Mouse (Mus musculus) small intestine, adult 2 months (tissue): Measurements from ENCODE around the gene Susd3. TPM values are rescaled to one million over a fixed set of nuclear protein-coding genes. Genes with fewer than 3 reads are reported as not detected.

Experiments
- H3K27ac ChIP-seq: fragments of 200-500 bp; 2 replicates; pipeline ENCODE4 v1.5.1; 2012; ENCODE audit warnings: low read depth, low read length, control low read depth, inconsistent platforms; ENCODE audit not compliant: insufficient read depth
- H3K27me3 ChIP-seq: fragments of 200-500 bp; 2 replicates; pipeline ENCODE4 v1.6.1; 2012; ENCODE audit warnings: mild to moderate bottlenecking, moderate library complexity, low read length, inconsistent platforms; ENCODE audit not compliant: control insufficient read depth, insufficient read depth
- H3K36me3 ChIP-seq: fragments of 200-500 bp; 2 replicates; pipeline ENCODE4 v1.6.1; 2012; ENCODE audit warnings: mild to moderate bottlenecking, low read length, control low read depth, inconsistent platforms; ENCODE audit not compliant: control insufficient read depth, insufficient read depth
- H3K4me1 ChIP-seq: fragments of 200-500 bp; 2 replicates; pipeline ENCODE4 v1.6.1; 2012; ENCODE audit warnings: low read length, inconsistent platforms, mixed read lengths; ENCODE audit not compliant: control insufficient read depth, insufficient read depth, insufficient read length
- H3K4me3 ChIP-seq: fragments of 200-500 bp; 2 replicates; pipeline ENCODE4 v1.5.1; 2012; ENCODE audit warnings: low read depth, mild to moderate bottlenecking, control low read depth, inconsistent platforms, low read length, moderate library complexity
- CTCF ChIP-seq: fragments of 200-500 bp; IDR thresholded peaks from 2 replicates; pipeline ENCODE4 v1.5.1; 2012; ENCODE audit warnings: low read depth, mild to moderate bottlenecking, control low read depth, inconsistent platforms, low read length, moderate library complexity, mixed read lengths; ENCODE audit not compliant: insufficient replicate concordance, insufficient read length; ENCODE audit errors: extremely low read depth
- POLR2A ChIP-seq: fragments of 200-500 bp; IDR thresholded peaks from 2 replicates; pipeline ENCODE4 v1.6.1; 2012; ENCODE audit warnings: low read depth, mild to moderate bottlenecking, control low read depth, inconsistent platforms, low read length, moderate library complexity
- WGBS: fragments of 180-500 bp; shearing (Covaris S2); methylation state at CpG from one replicate; pipeline ENCODE4 v1.1.7; 2018; 5-methylcytosine and 5-hydroxymethylcytosine counted together
- polyA plus RNA-seq: library from polyadenylated mRNA; depleted of rRNA; stranded (reverse); fragments of >200 nt; gene quantifications from 2 replicates; pipeline ENCODE4 v1.2.3, GENCODE M21; 2012

The Susd3 gene
- polyA plus RNA-seq, 1 experiment: 5.1 TPM

DNA sequence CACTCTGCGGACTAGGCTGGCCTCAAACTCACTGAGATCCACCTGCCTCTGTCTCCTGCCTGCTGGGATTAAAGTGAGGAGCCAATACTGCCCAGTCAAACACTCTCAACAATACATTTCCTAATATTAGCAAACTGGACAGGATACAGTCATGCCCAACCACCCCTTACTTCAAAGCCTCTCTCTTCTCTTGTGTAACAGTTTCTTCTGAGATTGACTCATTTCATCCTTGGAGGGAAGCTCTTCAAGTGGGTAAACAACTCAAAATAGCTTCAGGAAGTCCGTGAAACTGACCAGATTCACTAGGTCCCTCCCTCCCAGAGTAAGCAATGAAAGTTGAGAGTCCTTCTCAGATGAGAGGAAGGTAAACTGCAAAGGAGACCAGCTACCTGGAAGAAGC is 3.6 kb upstream of the Susd3 start:
- 51% methylated on average over 2 of the region's 2 CpGs for WGBS
- Histone ChIP-seq H3K27me3 (no peaks in the 10 kb centered on the region), H3K27ac (no peak overlapping the region), H3K4me3 (no peak overlapping the region), H3K36me3 (no peaks in the 10 kb centered on the region), H3K4me1 (peaks cover 12% of the 10 kb centered on the region)
- TF ChIP-seq POLR2A (no peak), CTCF (no peak)

DNA sequence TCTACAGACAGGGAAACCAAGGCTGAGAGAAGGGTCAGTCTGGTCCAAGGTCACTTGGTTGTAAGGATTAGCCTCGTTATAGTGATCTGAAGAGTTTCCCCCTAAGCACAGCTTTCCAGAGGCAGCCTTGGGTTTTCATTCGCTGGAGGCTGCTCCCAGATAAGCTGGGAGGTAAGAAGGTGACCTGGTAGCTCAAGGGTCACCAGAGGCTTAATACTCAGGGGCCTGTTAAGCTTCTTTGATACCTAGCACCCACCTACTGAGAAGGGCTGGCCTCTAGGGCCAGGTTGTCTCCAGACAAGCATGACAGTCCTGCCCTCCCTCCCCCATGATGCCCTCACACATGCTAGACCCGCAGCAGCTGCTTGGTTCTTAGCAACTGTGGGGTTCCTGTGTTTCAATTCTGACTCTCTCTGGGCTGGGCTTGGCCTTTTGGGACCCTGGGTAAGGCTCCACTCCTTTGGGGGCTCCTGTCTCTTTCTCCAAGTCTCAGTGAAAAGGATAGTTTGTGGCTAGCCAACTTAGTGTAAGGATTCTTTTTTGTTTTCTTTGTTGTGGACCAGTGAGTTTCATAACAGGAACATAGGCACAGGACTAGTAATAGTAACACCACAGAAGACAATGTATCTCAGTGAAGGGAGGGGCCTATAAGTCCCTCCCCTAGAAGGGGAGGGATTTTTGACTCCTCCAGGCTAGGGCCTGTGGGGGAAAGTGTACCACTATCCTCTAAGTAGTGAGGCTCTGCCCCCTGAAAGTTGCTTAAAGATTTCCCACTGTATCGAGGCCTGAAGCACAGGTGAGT is 2.4 kb upstream of the Susd3 start:
- Histone ChIP-seq H3K36me3 (no peaks in the 10 kb centered on the region), H3K27ac (no peak overlapping the region), H3K4me1 (peaks cover 12% of the 10 kb centered on the region), H3K27me3 (no peaks in the 10 kb centered on the region), H3K4me3 (no peak overlapping the region)
- WGBS: 71% methylated on average over 4 of the region's 4 CpGs
- TF ChIP-seq CTCF (no peak), POLR2A (no peak)

DNA sequence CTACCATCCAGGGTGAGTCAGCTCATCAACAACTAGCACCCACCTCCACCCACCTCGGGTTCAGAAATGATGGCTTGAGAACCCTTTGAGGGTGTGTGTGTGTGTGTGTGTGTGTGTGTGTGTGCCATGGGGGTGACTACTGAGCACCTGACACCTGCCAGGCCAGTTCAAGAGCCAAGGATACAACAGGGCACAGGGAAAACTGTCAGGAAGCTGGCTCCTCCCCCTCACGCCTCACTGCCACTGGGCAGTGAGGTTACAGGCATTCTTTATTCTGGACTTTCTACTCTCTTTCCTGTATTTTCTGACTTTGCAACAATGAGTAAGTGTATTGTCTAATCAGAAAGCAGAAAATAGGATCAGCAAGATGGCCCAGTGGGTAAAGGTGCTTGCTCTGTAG is 1.1 kb upstream of the Susd3 start:
- Histone ChIP-seq H3K4me3 (no peak overlapping the region), H3K27ac (no peak overlapping the region)
- 55% methylated on average over 2 of the region's 2 CpGs for WGBS

DNA sequence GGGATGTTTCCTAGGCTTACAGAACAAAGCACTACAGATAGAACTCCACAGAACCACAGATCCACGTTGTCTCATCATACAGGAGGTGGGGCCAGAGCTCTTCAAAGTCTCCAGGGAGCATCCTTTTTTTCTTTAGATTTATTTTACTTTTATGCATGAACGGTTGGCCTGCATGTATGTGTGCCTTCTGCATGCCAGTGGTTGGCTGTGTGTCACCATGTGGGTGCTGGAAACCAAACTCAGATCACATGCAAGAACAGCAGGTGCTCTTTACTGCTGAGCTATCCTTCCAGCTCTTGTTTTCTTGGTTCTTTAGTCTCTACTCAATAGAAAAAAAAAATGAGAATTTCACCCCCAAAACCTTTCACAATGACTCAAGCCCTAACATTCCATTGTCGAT is 417 bp upstream of the Susd3 start:
- Histone ChIP-seq H3K36me3 (no peaks in the 10 kb centered on the region), H3K4me1 (peaks cover 12% of the 10 kb centered on the region), H3K4me3 (no peak overlapping the region), H3K27ac (no peak overlapping the region), H3K27me3 (no peaks in the 10 kb centered on the region)
- WGBS: 43% methylated on average over 3 of the region's 3 CpGs
- TF ChIP-seq CTCF: no peak
- no peak for TF ChIP-seq POLR2A

More for the DNA sequence above, 1.1 kb upstream of the Susd3 start:
- H3K36me3 ChIP-seq: no peaks in the 10 kb centered on the region
- H3K4me1 ChIP-seq: peaks cover 12% of the 10 kb centered on the region
- H3K27me3 ChIP-seq: no peaks in the 10 kb centered on the region
- TF ChIP-seq CTCF: no peak
- TF ChIP-seq POLR2A: no peak

DNA sequence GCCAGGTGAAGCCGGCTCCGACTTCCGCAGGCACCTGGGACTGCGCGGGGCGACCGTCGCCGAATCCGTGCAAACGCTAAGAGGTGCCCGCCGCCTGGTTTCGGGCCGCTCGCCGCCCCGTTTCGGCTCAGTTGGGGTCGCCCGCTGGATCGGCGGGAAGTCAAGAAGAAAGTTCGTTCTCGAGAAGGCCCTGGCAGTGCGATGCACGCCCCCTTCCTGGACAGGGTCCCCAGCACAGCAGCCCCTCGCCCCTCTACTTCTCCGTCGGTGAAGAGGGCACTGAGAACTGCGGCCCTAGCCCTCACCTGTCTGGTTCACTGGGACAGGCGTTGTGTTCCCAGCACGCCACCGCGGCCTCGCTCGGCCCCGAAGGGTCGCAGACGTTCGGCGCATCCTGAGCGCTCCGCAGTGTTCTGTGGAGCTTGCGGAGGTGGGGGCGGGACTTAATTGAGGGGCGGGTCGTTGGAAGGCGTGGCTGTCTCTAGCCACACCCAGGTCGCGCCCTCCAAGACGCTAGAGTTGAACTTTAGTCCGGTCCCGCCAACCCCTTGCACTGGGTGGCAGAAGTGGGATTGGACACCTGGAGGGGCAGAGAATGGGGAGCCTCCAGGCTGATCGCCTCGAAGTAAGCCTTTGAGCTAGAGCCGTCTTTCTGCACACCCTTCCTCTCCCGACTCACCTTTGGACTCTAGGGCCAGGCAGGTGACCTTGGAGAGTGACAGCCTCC is 603 bp downstream of the Susd3 start:
- Histone ChIP-seq H3K4me1 (peaks cover 12% of the 10 kb centered on the region), H3K4me3 (peak overlapping the region; percentile 68), H3K36me3 (no peaks in the 10 kb centered on the region), H3K27me3 (no peaks in the 10 kb centered on the region), H3K27ac (no peak overlapping the region)
- TF ChIP-seq POLR2A (peak; percentile 35; the same call in 1 of the 2 replicates), CTCF (no peak)
- 2% methylated on average over 58 of the region's 58 CpGs for WGBS

DNA sequence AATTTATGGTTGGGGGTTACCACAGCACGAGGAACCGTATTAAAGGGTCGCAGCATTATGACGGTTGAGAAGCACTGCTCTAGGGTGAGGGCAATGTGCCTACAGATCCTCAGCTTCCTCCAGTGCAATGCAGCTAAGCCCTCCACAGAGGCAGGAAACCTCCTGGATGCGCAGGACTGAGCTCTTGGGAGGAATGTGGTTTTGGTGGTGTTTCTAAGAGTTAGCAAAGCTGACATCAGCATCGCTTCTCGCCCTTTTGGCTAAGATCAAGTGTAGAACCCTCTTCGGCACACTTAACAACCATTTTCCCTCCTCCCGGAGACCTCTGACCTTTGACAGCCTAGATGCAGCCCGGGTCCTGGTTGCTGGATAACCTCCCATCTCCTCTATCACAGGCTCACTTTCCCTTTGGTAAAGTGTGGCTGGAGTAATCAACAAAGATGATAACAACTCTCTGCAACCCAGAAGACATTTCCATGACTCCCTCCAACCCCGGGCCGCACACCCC is 1.2 kb downstream of the Susd3 start:
- Histone ChIP-seq H3K27ac (no peak overlapping the region), H3K4me1 (peaks cover 12% of the 10 kb centered on the region), H3K27me3 (no peaks in the 10 kb centered on the region), H3K36me3 (no peaks in the 10 kb centered on the region), H3K4me3 (peak overlapping the region; percentile 68)
- WGBS: 48% methylated on average over 12 of the region's 12 CpGs
- TF ChIP-seq POLR2A: no peak
- no peak for TF ChIP-seq CTCF

DNA sequence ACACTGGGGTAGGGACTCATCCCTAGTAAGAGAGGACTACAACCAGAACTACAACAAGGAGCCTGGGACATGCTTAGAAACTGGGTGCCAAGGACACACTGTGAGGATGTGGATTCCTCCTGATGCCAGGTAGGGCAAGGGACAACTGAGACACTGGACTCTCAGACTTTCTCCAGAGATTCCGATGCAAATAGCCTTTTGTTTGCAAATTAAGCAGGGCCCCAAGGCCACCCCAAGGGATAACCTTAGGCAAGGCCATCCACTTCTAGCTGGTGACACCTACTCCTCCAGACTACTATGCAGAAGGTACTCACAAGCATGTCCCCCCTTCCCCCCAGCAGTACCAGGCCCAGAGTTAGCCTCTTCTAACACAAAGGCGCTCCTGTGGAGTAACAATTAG is 1.9 kb downstream of the Susd3 start:
- WGBS: 86% methylated on average over 2 of the region's 2 CpGs
- TF ChIP-seq CTCF: no peak
- no peak for TF ChIP-seq POLR2A
- peaks cover 13% of the 10 kb centered on the region for H3K4me1 ChIP-seq
- H3K27me3 ChIP-seq: no peaks in the 10 kb centered on the region
- H3K36me3 ChIP-seq: no peaks in the 10 kb centered on the region
- H3K4me3 ChIP-seq: no peak overlapping the region
- no peak overlapping the region for H3K27ac ChIP-seq
